Mouse (Mus musculus) E14TG2a.4 (cell line): ENCODE measurements at regions not wholly inside any gene's neighbourhood (a gene's known extent, or its start where the extent isn't known, plus 50 kb on each side); places are given as distances from the start of the nearest gene placed in this dataset.

Source experiments
- CTCF ChIP-seq: conservative IDR thresholded peaks from 2 replicates; pipeline ENCODE4 v1.5.1; 2014; ENCODE audit warnings: low read length
- NANOG ChIP-seq: IDR thresholded peaks from 2 replicates; pipeline ENCODE4 v1.6.1; 2014; ENCODE audit warnings: borderline replicate concordance, low read length, mixed read lengths
- POU5F1 ChIP-seq: IDR thresholded peaks from 2 replicates; pipeline ENCODE4 v1.6.1; 2014; ENCODE audit warnings: low read length, borderline replicate concordance

GRCm38 (mm10) chr13:111911661-111912312 is 103.0 kb upstream of the Map3k1 start:
- no peak for TF ChIP-seq CTCF
- TF ChIP-seq POU5F1 = no peak
- no peak for TF ChIP-seq NANOG
